Mouse (Mus musculus) MEL (cell line): ENCODE data around the gene Cntd1. TPM values are rescaled to one million over a fixed set of nuclear protein-coding genes. Genes with fewer than 3 reads are reported as not detected.

ENCODE experiments used
- DNase-seq: peaks from one replicate; pipeline ENCODE4 v3.0.0; 2011; ENCODE audit warnings: low read depth, low spot score
- H3K27ac ChIP-seq: 2 replicates; pipeline ENCODE4 v1.5.1; 2012; ENCODE audit warnings: low read depth, mild to moderate bottlenecking, control low read depth, low read length, moderate library complexity; ENCODE audit not compliant: control insufficient read depth
- H3K27me3 ChIP-seq, 2 experiments: fragments of 150-350 bp in 1 of 2; sonication (generic) in 1 of 2; 2 replicates each; pipeline ENCODE4 v1.6.1; 2012; ENCODE audit warnings: low read length in 2 of 2, mild to moderate bottlenecking in 2 of 2, improper control_type of control experiment in 1 of 2, moderate library complexity in 1 of 2; ENCODE audit not compliant: insufficient read depth in 2 of 2, control insufficient read depth in 1 of 2
- H3K36me3 ChIP-seq, 2 experiments: 2 replicates each; pipeline ENCODE4 v1.6.1; 2012 to 2014; ENCODE audit warnings: low read length in 2 of 2, improper control_type of control experiment in 1 of 2, inconsistent platforms in 1 of 2, mild to moderate bottlenecking in 1 of 2; ENCODE audit not compliant: insufficient read depth in 2 of 2, control insufficient read depth in 1 of 2
- H3K4me1 ChIP-seq, 2 experiments: fragments of 150-350 bp in 1 of 2; sonication (generic) in 1 of 2; 2 replicates each; pipeline ENCODE4 v1.6.1; 2012; ENCODE audit warnings: low read length in 2 of 2, improper control_type of control experiment in 1 of 2, mild to moderate bottlenecking in 1 of 2; ENCODE audit not compliant: insufficient read depth in 2 of 2, control insufficient read depth in 1 of 2
- H3K4me3 ChIP-seq, 2 experiments: fragments of 150-350 bp in 1 of 2; sonication (generic) in 1 of 2; 2 replicates each; pipeline ENCODE4 v1.5.1; 2012; ENCODE audit warnings: low read depth in 2 of 2, low read length in 2 of 2, mild to moderate bottlenecking in 2 of 2, moderate library complexity in 2 of 2, control low read depth in 1 of 2, improper control_type of control experiment in 1 of 2; ENCODE audit not compliant: control insufficient read depth in 1 of 2, insufficient read depth in 1 of 2
- H3K79me2 ChIP-seq: 2 replicates; pipeline ENCODE4 v1.6.1; 2012; ENCODE audit warnings: mild to moderate bottlenecking, low read length, moderate library complexity; ENCODE audit not compliant: control insufficient read depth, poor library complexity, insufficient read depth
- H3K9ac ChIP-seq: 2 replicates; pipeline ENCODE4 v1.6.1; 2012; ENCODE audit warnings: low read depth, mild to moderate bottlenecking, control low read depth, low read length, moderate library complexity; ENCODE audit not compliant: control insufficient read depth, poor library complexity, severe bottlenecking
- H3K9me3 ChIP-seq: fragments of 150-350 bp; sonication (generic); replicated peaks from 2 replicates; pipeline ENCODE4 v1.6.1; 2012; ENCODE audit warnings: mild to moderate bottlenecking, low read length, improper control_type of control experiment, moderate library complexity; ENCODE audit not compliant: insufficient read depth
- E2F4 ChIP-seq: IDR thresholded peaks from 2 replicates; pipeline ENCODE4 v1.6.1; 2011; ENCODE audit warnings: low read depth, low read length, improper control_type of control experiment, borderline replicate concordance
- ELF1 ChIP-seq: IDR thresholded peaks from 2 replicates; pipeline ENCODE4 v1.6.1; 2014; ENCODE audit warnings: low read depth, mild to moderate bottlenecking, inconsistent platforms, low read length, improper control_type of control experiment, moderate library complexity
- EP300 ChIP-seq, 2 experiments: IDR thresholded peaks; 2 replicates each; pipeline ENCODE4 v1.6.1; 2011; ENCODE audit warnings: improper control_type of control experiment in 2 of 2, low read length in 2 of 2, low read depth in 1 of 2, mild to moderate bottlenecking in 1 of 2
- ETS1 ChIP-seq: IDR thresholded peaks from 2 replicates; pipeline ENCODE4 v1.6.1; 2012; ENCODE audit warnings: low read depth, mild to moderate bottlenecking, inconsistent platforms, low read length, improper control_type of control experiment, moderate library complexity
- GATA1 ChIP-seq: IDR thresholded peaks from 2 replicates; pipeline ENCODE4 v1.6.1; 2011; ENCODE audit warnings: low read depth, low read length, improper control_type of control experiment
- KAT2A ChIP-seq: conservative IDR thresholded peaks from 2 replicates; pipeline ENCODE4 v1.6.1; 2012; ENCODE audit warnings: low read depth, low read length, improper control_type of control experiment, inconsistent platforms
- MAZ ChIP-seq: IDR thresholded peaks from 2 replicates; pipeline ENCODE4 v1.6.1; 2012; ENCODE audit warnings: low read depth, mild to moderate bottlenecking, inconsistent platforms, low read length, improper control_type of control experiment
- MEF2A ChIP-seq: IDR thresholded peaks from 2 replicates; pipeline ENCODE4 v1.6.1; 2014; ENCODE audit warnings: low read depth, mild to moderate bottlenecking, inconsistent platforms, low read length, improper control_type of control experiment; ENCODE audit not compliant: poor library complexity, insufficient replicate concordance, severe bottlenecking; ENCODE audit errors: extremely low read depth
- MYB ChIP-seq: IDR thresholded peaks from 2 replicates; pipeline ENCODE4 v1.6.1; 2011; ENCODE audit warnings: mild to moderate bottlenecking, low read depth, low read length, improper control_type of control experiment
- NRF1 ChIP-seq: IDR thresholded peaks from 2 replicates; pipeline ENCODE4 v1.6.1; 2014; ENCODE audit warnings: low read depth, mild to moderate bottlenecking, inconsistent platforms, low read length, improper control_type of control experiment, moderate library complexity; ENCODE audit not compliant: poor library complexity, insufficient read depth, severe bottlenecking
- RAD21 ChIP-seq: IDR thresholded peaks from 2 replicates; pipeline ENCODE4 v1.6.1; 2011; ENCODE audit warnings: mild to moderate bottlenecking, low read depth, low read length, improper control_type of control experiment
- SIN3A ChIP-seq: IDR thresholded peaks from 2 replicates; pipeline ENCODE4 v1.6.1; 2012; ENCODE audit warnings: low read length, improper control_type of control experiment, inconsistent platforms
- TAL1 ChIP-seq: IDR thresholded peaks from 2 replicates; pipeline ENCODE4 v1.6.1; 2012; ENCODE audit warnings: mild to moderate bottlenecking, inconsistent platforms, low read length, moderate library complexity, mixed read lengths
- USF1 ChIP-seq: IDR thresholded peaks from 2 replicates; pipeline ENCODE4 v1.6.1; 2014; ENCODE audit warnings: low read depth, mild to moderate bottlenecking, inconsistent platforms, low read length, improper control_type of control experiment, moderate library complexity
- ZKSCAN1 ChIP-seq: IDR thresholded peaks from 2 replicates; pipeline ENCODE4 v1.6.1; 2012; ENCODE audit warnings: low read depth, mild to moderate bottlenecking, inconsistent platforms, low read length, improper control_type of control experiment, moderate library complexity
- ZNF384 ChIP-seq: IDR thresholded peaks from 2 replicates; pipeline ENCODE4 v1.6.1; 2012; ENCODE audit warnings: low read depth, mild to moderate bottlenecking, inconsistent platforms, low read length, improper control_type of control experiment
- polyA plus RNA-seq, 2 experiments: library from polyadenylated mRNA; stranded (reverse) in 1 of 2; unstranded in 1 of 2; fragments of >175 nt in 1 of 2; fragments of >200 nt in 1 of 2; gene quantifications; 2 replicates each; pipeline versions ENCODE4 v1.2.1 to v1.2.4; 2012; ENCODE audit warnings: low replicate concordance in 2 of 2, low read depth in 1 of 2; ENCODE audit not compliant: insufficient read length in 2 of 2, insufficient read depth in 1 of 2, missing spikeins in 1 of 2
- total RNA-seq: library from RNA; depleted of rRNA; stranded (reverse); fragments of 300-350 nt; gene quantifications from 2 replicates; pipeline ENCODE4 v1.2.3, GENCODE M21; 2012

Gene Cntd1
- total and polyA plus RNA-seq, 3 experiments, result 0.84 to 2.4 TPM; not detected in 1

- Histone ChIP-seq H3K9ac (no peak overlapping the region), H3K27ac (no peak overlapping the region), H3K27me3 (peaks cover 0 to 5% of the 10 kb centered on the region in 2 experiments; a peak in 3 of 4 replicates), H3K9me3 (no peaks in the 10 kb centered on the region), H3K4me3 (no peak overlapping the region), H3K4me1 (peaks cover 0 to 4% of the 10 kb centered on the region in 2 experiments; a peak in 1 of 4 replicates), H3K36me3 (no peaks in the 10 kb centered on the region), H3K79me2 (no peaks in the 10 kb centered on the region)
- DNase-seq, result no peak
- TF ChIP-seq RAD21 (no peak), GATA1 (no peak), ZNF384 (peak; percentile 59; the same call in 1 of the 2 replicates), ZKSCAN1 (no peak), ELF1 (no peak)
Observed at GRCm38 (mm10) chr11:101245071-101245470, 33.7 kb upstream of the Cntd1 start.

DNA sequence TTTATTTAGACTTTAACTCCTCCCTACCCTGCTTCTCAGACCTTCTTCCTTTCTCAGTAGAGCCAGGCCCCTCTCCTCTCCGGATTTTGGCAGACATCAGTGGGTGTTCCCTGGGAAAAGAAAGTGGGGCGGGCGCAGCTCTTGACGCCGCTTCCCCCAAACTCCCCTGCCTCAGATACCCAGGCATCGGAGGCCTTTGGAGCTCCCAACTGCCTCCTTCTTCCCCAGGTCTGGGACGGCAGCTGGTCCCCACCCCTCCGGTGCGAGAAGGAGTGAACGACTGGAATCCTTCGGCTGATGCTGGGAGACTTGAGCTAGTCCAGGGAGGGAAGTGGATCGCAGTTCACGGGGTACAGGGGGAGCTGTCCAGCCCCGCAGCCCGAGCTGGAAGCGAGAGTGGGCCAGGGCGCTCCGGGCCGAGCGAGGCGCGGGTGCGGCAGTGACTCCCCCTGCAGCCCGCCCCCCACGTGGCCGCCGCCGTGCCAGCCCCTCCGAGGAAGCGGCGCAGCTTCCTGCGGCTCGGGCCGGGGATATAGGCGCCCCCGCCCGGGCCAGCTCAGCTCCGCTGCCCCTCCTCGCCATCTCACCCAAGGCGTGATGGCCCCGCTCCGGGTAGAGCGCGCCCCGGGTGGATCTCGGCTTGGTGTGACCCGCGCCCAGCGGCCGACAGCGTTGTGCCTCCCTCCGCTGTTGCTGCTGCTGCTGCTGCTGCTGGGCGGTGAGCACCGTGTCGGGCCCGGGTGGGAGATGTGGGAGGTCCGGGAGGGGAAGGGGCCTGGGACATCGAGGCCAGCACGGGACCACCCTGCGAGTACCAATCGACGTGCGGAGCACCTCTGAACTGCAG, 32.7 kb upstream of the Cntd1 start, which contains the start of gene Ramp2:
Gene Ramp2 (plus strand): TSS at position 174 of the 847 bp plus-strand sequence.
- Histone ChIP-seq H3K27me3 (peaks cover 0 to 5% of the 10 kb centered on the region in 2 experiments; a peak in 3 of 4 replicates), H3K36me3 (no peaks in the 10 kb centered on the region), H3K79me2 (no peaks in the 10 kb centered on the region), H3K27ac (no peak within 1 kb of the TSS), H3K9me3 (no peaks in the 10 kb centered on the region), H3K4me3 (no peak within 1 kb of the TSS), H3K9ac (no peak within 1 kb of the TSS), H3K4me1 (peaks cover 0 to 4% of the 10 kb centered on the region in 2 experiments; a peak in 1 of 4 replicates)
- no peak for DNase-seq
- TF ChIP-seq MYB, result no peak
- TF ChIP-seq MEF2A, result no peak
- TF ChIP-seq ZNF384, result no peak
- TF ChIP-seq MAZ, result no peak
- no peak for TF ChIP-seq NRF1
- TF ChIP-seq TAL1, result no peak

- no peaks in the 10 kb centered on the region for H3K79me2 ChIP-seq
- H3K27me3 ChIP-seq, result peaks cover 0 to 5% of the 10 kb centered on the region in 2 experiments; a peak in 3 of 4 replicates
- H3K4me3 ChIP-seq, result no peak overlapping the region
- no peak overlapping the region for H3K9ac ChIP-seq
- DNase-seq, result no peak
- no peaks in the 10 kb centered on the region for H3K9me3 ChIP-seq
- H3K36me3 ChIP-seq, result no peaks in the 10 kb centered on the region
- H3K4me1 ChIP-seq, result peaks cover 0 to 4% of the 10 kb centered on the region in 2 experiments; a peak in 1 of 4 replicates
- TF ChIP-seq GATA1, result no peak
- TF ChIP-seq USF1, result no peak
- TF ChIP-seq ZKSCAN1, result no peak
- no peak for TF ChIP-seq KAT2A
- no peak for TF ChIP-seq TAL1
- no peak for TF ChIP-seq ETS1
- no peak for TF ChIP-seq EP300 (IDR thresholded peaks at IDR 0.05; ENCODE audit: low read depth in 1 of 2, low read length in 2 of 2)
- TF ChIP-seq SIN3A, result no peak
- TF ChIP-seq RAD21, result no peak
- TF ChIP-seq E2F4, result no peak
- no peak overlapping the region for H3K27ac ChIP-seq
Observed at GRCm38 (mm10) chr11:101246702-101247012, 32.2 kb upstream of the Cntd1 start.
